ENCODE assay signal across 27 mouse cellular contexts in the genomic region with DNA sequence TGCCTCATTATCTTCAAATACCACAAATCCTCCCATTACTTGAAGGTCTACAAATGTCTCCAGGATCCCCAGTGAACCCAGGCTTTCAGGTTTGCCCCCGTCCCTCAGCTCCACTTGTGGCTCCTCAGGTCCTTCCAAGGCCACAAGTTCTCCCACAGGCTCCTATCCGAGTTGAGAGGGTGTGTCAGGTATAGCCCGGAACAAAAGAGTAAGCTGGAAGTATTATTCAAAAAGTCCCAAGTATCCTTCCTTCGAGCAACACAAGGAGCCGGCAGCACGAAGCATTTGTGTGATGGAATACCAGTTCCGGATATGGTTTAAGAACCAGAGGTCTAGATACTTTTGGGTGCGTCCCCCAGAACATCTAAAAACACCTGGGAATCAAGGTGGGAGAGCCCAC. TPM values are rescaled to one million over a fixed set of nuclear protein-coding genes. Genes with fewer than 3 reads are reported as not detected.
A peak's percentile ranks its signal among the peaks of the same experiment; 100 is the strongest.
DNase-seq lines count a peak whose midpoint lies in the region; ATAC-seq and TF ChIP-seq lines count a peak whose summit lies in the region.
"Had no signal": no experiment of that assay in that cellular context is flagged by ENCODE, and none has a peak within 500 bp of the region (broad histone marks: within the 10 kb centered on the region; RNA-seq: fewer than 3 reads in every experiment).

No protein-coding gene starts in this region.

- H3K9ac ChIP-seq in midbrain, embryonic 14.5 days (replicated peaks; ENCODE audit: low read length): no peak overlapping the region
- H3K9ac ChIP-seq in midbrain, embryonic 15.5 days: no peak overlapping the region
- no peak overlapping the region for H3K9ac ChIP-seq in hindbrain, postnatal 0 days (replicated peaks; ENCODE audit: low read length)
- H3K9ac ChIP-seq: embryonic facial prominence, embryonic 12.5 days; forebrain, embryonic 13.5 days; forebrain, embryonic 15.5 days; forebrain, postnatal 0 days had no signal

- no peak for ATAC-seq in midbrain, embryonic 14.5 days (ENCODE audit: low FRiP score, low TSS enrichment)
- no peak for ATAC-seq in midbrain, embryonic 15.5 days (replicated peaks)
- no peak for ATAC-seq in hindbrain, postnatal 0 days
- ATAC-seq: activated CD4-positive, CD25-positive, alpha-beta regulatory T cell, adult 4 months; CD4-positive, CD25-positive, alpha-beta regulatory T cell, adult 4 months; forebrain, embryonic 13.5 days; forebrain, embryonic 15.5 days; forebrain, postnatal 0 days had no signal

- H3K4me2 ChIP-seq in midbrain, embryonic 14.5 days (ENCODE audit: low read length): no peak overlapping the region
- no peak overlapping the region for H3K4me2 ChIP-seq in midbrain, embryonic 15.5 days
- no peak overlapping the region for H3K4me2 ChIP-seq in hindbrain, postnatal 0 days (ENCODE audit: low read depth, low read length)
- H3K4me2 ChIP-seq: embryonic facial prominence, embryonic 12.5 days; forebrain, embryonic 13.5 days; forebrain, embryonic 15.5 days had no signal

- H3K27me3 ChIP-seq in midbrain, embryonic 14.5 days (ENCODE audit: control insufficient read depth, insufficient read depth, low read length): no peaks in the 10 kb centered on the region
- no peaks in the 10 kb centered on the region for H3K27me3 ChIP-seq in midbrain, embryonic 15.5 days (replicated peaks)
- H3K27me3 ChIP-seq in hindbrain, postnatal 0 days (ENCODE audit: insufficient read depth, low read length): no peaks in the 10 kb centered on the region
- H3K27me3 ChIP-seq: CH12.LX; embryonic facial prominence, embryonic 12.5 days; forebrain, embryonic 13.5 days; forebrain, embryonic 15.5 days had no signal

- H3K27ac ChIP-seq in left cerebral cortex, adult 2 months: peak overlapping the region; percentile 37; the same call in 1 of the 2 replicates
- 0 out of 2 replicates have a peak overlapping the region, but pooled peaks have one; percentile 8 for H3K27ac ChIP-seq in midbrain, embryonic 14.5 days (replicated peaks; ENCODE audit: low read depth, low read length)
- H3K27ac ChIP-seq in midbrain, embryonic 15.5 days: no peak overlapping the region
- H3K27ac ChIP-seq in bone marrow, adult 2 months (ENCODE audit: control insufficient read depth, insufficient read depth, low read depth, low read length, poor library complexity): peak overlapping the region; percentile 36; the same call in 1 of the 2 replicates
- no peak overlapping the region for H3K27ac ChIP-seq in hindbrain, postnatal 0 days
- H3K27ac ChIP-seq: embryonic facial prominence, embryonic 10.5 days; embryonic facial prominence, embryonic 12.5 days; forebrain, embryonic 13.5 days; forebrain, embryonic 15.5 days had no signal

- DNase-seq in heart, adult 11 months: peak; percentile 81
- no peak for DNase-seq in heart, adult 9 months (ENCODE audit: low spot score in 2 of 2)
- DNase-seq in left cerebral cortex, adult 2 months (ENCODE audit: extremely low spot score in 1 of 2, low spot score in 2 of 2): no peak
- no peak for DNase-seq in left cerebral cortex, postnatal 25 days (ENCODE audit: low spot score in 2 of 2)
- DNase-seq in midbrain, embryonic 14.5 days: no peak
- DNase-seq in hindbrain, postnatal 0 days (ENCODE audit: low spot score): no peak
- DNase-seq: adrenal gland, adult 8-10 months; adrenal gland, postnatal 36 days; B cell, adult 2 months; cerebellum, adult 11 months; cerebellum, adult 18-20 months; cerebellum, adult 8-10 months; cerebellum, adult 9-11 months; cerebellum, postnatal 14 days; cerebellum, postnatal 36 days; forebrain, postnatal 0 days had no signal

- no peak for TF ChIP-seq CTCF in left cerebral cortex, adult 2 months (IDR thresholded peaks at IDR 0.05)
- no peak for TF ChIP-seq CTCF in bone marrow, adult 2 months (IDR thresholded peaks at IDR 0.05; ENCODE audit: control insufficient read depth, insufficient read depth, low read length)
- no peak for TF ChIP-seq CTCF in hindbrain, postnatal 0 days (IDR thresholded peaks at IDR 0.05; ENCODE audit: low read depth)

- peaks cover 62% of the 10 kb centered on the region for H3K36me3 ChIP-seq in midbrain, embryonic 14.5 days (ENCODE audit: control insufficient read depth, insufficient read depth, low read length)
- H3K36me3 ChIP-seq in midbrain, embryonic 15.5 days (replicated peaks): peaks cover 40% of the 10 kb centered on the region
- H3K36me3 ChIP-seq in hindbrain, postnatal 0 days (ENCODE audit: insufficient read depth, low read length): peaks cover 46% of the 10 kb centered on the region

- intact Hi-C loops in left cerebral cortex, adult 2 months (cut with DNase I): no loop called here
- intact Hi-C loops in left cerebral cortex, postnatal 25 days (cut with DNase I): no loop called here

- no peak for TF ChIP-seq POLR2A in bone marrow, adult 2 months (IDR thresholded peaks at IDR 0.05; ENCODE audit: borderline replicate concordance, control insufficient read depth, low read depth, low read length)

- H3K9me3 ChIP-seq in midbrain, embryonic 14.5 days (ENCODE audit: control insufficient read depth, low read length): no peaks in the 10 kb centered on the region
- no peaks in the 10 kb centered on the region for H3K9me3 ChIP-seq in midbrain, embryonic 15.5 days
- no peaks in the 10 kb centered on the region for H3K9me3 ChIP-seq in hindbrain, postnatal 0 days (ENCODE audit: low read length)
- H3K9me3 ChIP-seq: embryonic facial prominence, embryonic 10.5 days; embryonic facial prominence, embryonic 12.5 days; forebrain, embryonic 13.5 days; forebrain, embryonic 15.5 days had no signal

- WGBS in midbrain, embryonic 14.5 days: 94% methylated on average over 8 of the region's 8 CpGs
- WGBS in midbrain, embryonic 15.5 days: 91% methylated on average over 8 of the region's 8 CpGs
- WGBS in bone marrow, adult 2 months: 92% methylated on average over 8 of the region's 8 CpGs
- 91% methylated on average over 8 of the region's 8 CpGs for WGBS in hindbrain, postnatal 0 days

- peaks cover 10% of the 10 kb centered on the region for H3K4me1 ChIP-seq in midbrain, embryonic 14.5 days (ENCODE audit: control insufficient read depth, insufficient read depth, low read length)
- peaks cover 10% of the 10 kb centered on the region for H3K4me1 ChIP-seq in midbrain, embryonic 15.5 days
- peaks cover 9% of the 10 kb centered on the region for H3K4me1 ChIP-seq in bone marrow, adult 2 months (ENCODE audit: control insufficient read depth, insufficient read depth, low read length)
- H3K4me1 ChIP-seq in hindbrain, postnatal 0 days (ENCODE audit: insufficient read depth, low read length): no peaks in the 10 kb centered on the region
- H3K4me1 ChIP-seq: embryonic facial prominence, embryonic 10.5 days; embryonic facial prominence, embryonic 12.5 days; forebrain, embryonic 15.5 days had no signal

- no peak overlapping the region for H3K4me3 ChIP-seq in left cerebral cortex, adult 2 months
- no peak overlapping the region for H3K4me3 ChIP-seq in midbrain, embryonic 14.5 days (replicated peaks; ENCODE audit: low read depth, low read length)
- no peak overlapping the region for H3K4me3 ChIP-seq in midbrain, embryonic 15.5 days
- no peak overlapping the region for H3K4me3 ChIP-seq in bone marrow, adult 2 months (replicated peaks; ENCODE audit: control insufficient read depth, low read depth, low read length)
- no peak overlapping the region for H3K4me3 ChIP-seq in hindbrain, postnatal 0 days (ENCODE audit: low read length)
- H3K4me3 ChIP-seq: embryonic facial prominence, embryonic 10.5 days; embryonic facial prominence, embryonic 12.5 days; forebrain, embryonic 13.5 days; forebrain, embryonic 15.5 days had no signal

RNA-seq across cellular contexts. Expression of a gene that starts 7.5 kb away (rescaled TPM):
- total RNA-seq in left cerebral cortex, adult 2 months (2021): 10 to 100 TPM; 22.2 to 26.4 TPM
- 10 to 100 TPM; 18.0 to 24.7 TPM for total RNA-seq in left cerebral cortex, postnatal 25 days (2021)
- polyA plus RNA-seq in midbrain, embryonic 14.5 days (2014; fragmentation: Nextera tagmentation; extraction: Ambion mirVana): 11.3 and 13.1 TPM in 2 replicates
- polyA plus RNA-seq in midbrain, embryonic 15.5 days (2015; fragmentation: Nextera tagmentation; extraction: Ambion mirVana): 17.2 and 20.5 TPM in 2 replicates
- 32.4 and 91.7 TPM in 2 replicates for polyA plus RNA-seq in bone marrow, adult 2 months (2011; ENCODE audit: insufficient read depth, insufficient read length, low replicate concordance, missing spikeins)
- 19.0 and 23.3 TPM in 2 replicates for total RNA-seq in hindbrain, postnatal 0 days (2014; rRNA removed)
- polyA plus RNA-seq in hindbrain, postnatal 0 days (2015; fragmentation: Nextera tagmentation; extraction: Ambion mirVana): 18.5 and 21.2 TPM in 2 replicates

RNA-seq across cellular contexts. Expression of a gene that starts 10.9 kb away (rescaled TPM):
- 10 to 100 TPM; 60.3 to 61.1 TPM for total RNA-seq in left cerebral cortex, adult 2 months (2021)
- 10 to 100 TPM; 55.1 to 59.6 TPM for total RNA-seq in left cerebral cortex, postnatal 25 days (2021)
- 46.4 and 55.4 TPM in 2 replicates for polyA plus RNA-seq in midbrain, embryonic 14.5 days (2014; fragmentation: Nextera tagmentation; extraction: Ambion mirVana)
- 51.8 and 55.8 TPM in 2 replicates for polyA plus RNA-seq in midbrain, embryonic 15.5 days (2015; fragmentation: Nextera tagmentation; extraction: Ambion mirVana)
- 21.7 and 63.2 TPM in 2 replicates for polyA plus RNA-seq in bone marrow, adult 2 months (2011; ENCODE audit: insufficient read depth, insufficient read length, low replicate concordance, missing spikeins)
- total RNA-seq in hindbrain, postnatal 0 days (2014; rRNA removed): 57.4 and 72.6 TPM in 2 replicates
- 42.0 and 43.9 TPM in 2 replicates for polyA plus RNA-seq in hindbrain, postnatal 0 days (2015; fragmentation: Nextera tagmentation; extraction: Ambion mirVana)

RNA-seq across cellular contexts. Expression of a gene that starts 21.3 kb away (rescaled TPM):
- total RNA-seq in left cerebral cortex, adult 2 months (2021): 100 to 1,000 TPM; 117 to 126 TPM
- total RNA-seq in left cerebral cortex, postnatal 25 days (2021): 100 to 1,000 TPM; 136 to 141 TPM
- 54.0 and 75.3 TPM in 2 replicates for polyA plus RNA-seq in midbrain, embryonic 14.5 days (2014; fragmentation: Nextera tagmentation; extraction: Ambion mirVana)
- polyA plus RNA-seq in midbrain, embryonic 15.5 days (2015; fragmentation: Nextera tagmentation; extraction: Ambion mirVana): 40.5 and 41.1 TPM in 2 replicates
- 15.9 and 17.7 TPM in 2 replicates for polyA plus RNA-seq in bone marrow, adult 2 months (2011; ENCODE audit: insufficient read depth, insufficient read length, low replicate concordance, missing spikeins)
- 240 and 243 TPM in 2 replicates for total RNA-seq in hindbrain, postnatal 0 days (2014; rRNA removed)
- 29.1 and 32.6 TPM in 2 replicates for polyA plus RNA-seq in hindbrain, postnatal 0 days (2015; fragmentation: Nextera tagmentation; extraction: Ambion mirVana)

RNA-seq across cellular contexts. Expression of a gene that starts 30.4 kb away (rescaled TPM):
- 1 to 10 TPM in 1 of 2 experiments, under 1 TPM in 1; 0.82 to 1.1 TPM for total RNA-seq in left cerebral cortex, adult 2 months (2021)
- total RNA-seq in left cerebral cortex, postnatal 25 days (2021): 1 to 10 TPM; 1.1 to 1.2 TPM
- 0.08 and 0.09 TPM in 2 replicates for polyA plus RNA-seq in midbrain, embryonic 14.5 days (2014; fragmentation: Nextera tagmentation; extraction: Ambion mirVana)
- polyA plus RNA-seq in midbrain, embryonic 15.5 days (2015; fragmentation: Nextera tagmentation; extraction: Ambion mirVana): 0.05 TPM in 1 of 2 replicates, not detected in the other
- polyA plus RNA-seq in bone marrow, adult 2 months (2011; ENCODE audit: insufficient read depth, insufficient read length, low replicate concordance, missing spikeins): 0.56 and 3.6 TPM in 2 replicates
- total RNA-seq in hindbrain, postnatal 0 days (2014; rRNA removed): 0.36 and 0.37 TPM in 2 replicates
- polyA plus RNA-seq in hindbrain, postnatal 0 days (2015; fragmentation: Nextera tagmentation; extraction: Ambion mirVana): 0.09 and 0.11 TPM in 2 replicates
- total RNA-seq: MEL had no signal
- polyA plus RNA-seq: CD4-positive, CD25-positive, alpha-beta regulatory T cell, adult 4 months; embryonic facial prominence, embryonic 10.5 days; embryonic facial prominence, embryonic 12.5 days; forebrain, embryonic 11.5 days; forebrain, embryonic 13.5 days; forebrain, embryonic 15.5 days had no signal

RNA-seq across cellular contexts. Expression of a gene that starts 34.1 kb away (rescaled TPM):
- total RNA-seq in left cerebral cortex, adult 2 months (2021): 1 to 10 TPM; 4.0 to 5.0 TPM
- 1 to 10 TPM; 3.3 to 5.3 TPM for total RNA-seq in left cerebral cortex, postnatal 25 days (2021)
- 4.6 and 6.8 TPM in 2 replicates for polyA plus RNA-seq in midbrain, embryonic 14.5 days (2014; fragmentation: Nextera tagmentation; extraction: Ambion mirVana)
- 4.5 and 4.9 TPM in 2 replicates for polyA plus RNA-seq in midbrain, embryonic 15.5 days (2015; fragmentation: Nextera tagmentation; extraction: Ambion mirVana)
- 0.99 and 1.9 TPM in 2 replicates for polyA plus RNA-seq in bone marrow, adult 2 months (2011; ENCODE audit: insufficient read depth, insufficient read length, low replicate concordance, missing spikeins)
- total RNA-seq in hindbrain, postnatal 0 days (2014; rRNA removed): 1.3 and 1.8 TPM in 2 replicates
- 1.2 and 1.7 TPM in 2 replicates for polyA plus RNA-seq in hindbrain, postnatal 0 days (2015; fragmentation: Nextera tagmentation; extraction: Ambion mirVana)

Comparison
In these comparisons a context has a peak if more than half of its experiments do, and no peak if none do; other contexts are left out.
1. H3K27ac ChIP-seq: peak in left cerebral cortex, adult 2 months (single experiment), midbrain, embryonic 14.5 days (single experiment) and bone marrow, adult 2 months (single experiment); none in midbrain, embryonic 15.5 days (single experiment) and hindbrain, postnatal 0 days (single experiment).